Mouse (Mus musculus) stomach, embryonic 14.5 days (tissue): ENCODE data around the gene Tmcc1. TPM values are rescaled to one million over a fixed set of nuclear protein-coding genes. Genes with fewer than 3 reads are reported as not detected.
"Not testable (repeated sequence)": the region's sequence is repeated elsewhere in the genome, so short reads cannot be mapped to it uniquely, and the experiment has no call there.

ENCODE experiments used
- ATAC-seq: fragments of 200-750 bp; cut with Nextera tagmentation; 2 replicates; pipeline ENCODE4 v1.8.0; 2017; ENCODE audit warnings: low read depth, moderate TSS enrichment; ENCODE audit not compliant: insufficient number of reproducible peaks, insufficient read depth, low FRiP score
- H3K27ac ChIP-seq: fragments of 300-500 bp; sonication (generic); 2 replicates; pipeline ENCODE4 v1.5.1; 2014; ENCODE audit warnings: mild to moderate bottlenecking, low read length, moderate library complexity, mixed read lengths
- H3K27me3 ChIP-seq: fragments of 300-500 bp; sonication (generic); 2 replicates; pipeline ENCODE4 v1.6.1; 2014; ENCODE audit warnings: low read length, control low read depth, mixed read lengths; ENCODE audit not compliant: control insufficient read depth, insufficient read depth
- H3K36me3 ChIP-seq: fragments of 300-500 bp; sonication (generic); 2 replicates; pipeline ENCODE4 v1.6.1; 2014; ENCODE audit warnings: mild to moderate bottlenecking, control low read depth, low read length, moderate library complexity, mixed read lengths; ENCODE audit not compliant: control insufficient read depth, insufficient read depth
- H3K4me1 ChIP-seq: fragments of 300-500 bp; sonication (generic); 2 replicates; pipeline ENCODE4 v1.6.1; 2014; ENCODE audit warnings: low read length, control low read depth, mixed read lengths; ENCODE audit not compliant: control insufficient read depth, insufficient read depth
- H3K4me2 ChIP-seq: fragments of 300-500 bp; sonication (generic); replicated peaks from 2 replicates; pipeline ENCODE4 v1.6.1; 2014; ENCODE audit warnings: low read depth, low read length, control low read depth
- H3K4me3 ChIP-seq: fragments of 300-500 bp; sonication (generic); 2 replicates; pipeline ENCODE4 v1.5.1; 2014; ENCODE audit warnings: low read depth, low read length, control low read depth
- H3K9ac ChIP-seq: fragments of 300-500 bp; sonication (generic); replicated peaks from 2 replicates; pipeline ENCODE4 v1.6.1; 2014; ENCODE audit warnings: low read depth, mild to moderate bottlenecking, control low read depth, low read length, moderate library complexity, mixed read lengths
- H3K9me3 ChIP-seq: fragments of 300-500 bp; sonication (generic); 2 replicates; pipeline ENCODE4 v1.6.1; 2016; ENCODE audit warnings: low read depth, low read length, control low read depth; ENCODE audit not compliant: control insufficient read depth
- WGBS: fragments of 180-500 bp; shearing (Covaris S2); extraction: QIAGEN DNeasy Blood & Tissue Kit; methylation state at CpG from one replicate; pipeline ENCODE4 v1.1.7; 2014; 5-methylcytosine and 5-hydroxymethylcytosine counted together
- polyA plus RNA-seq: library from polyadenylated mRNA; unstranded; fragments of >200 nt; fragmentation: Nextera tagmentation; extraction: Ambion mirVana; gene quantifications from 2 replicates; pipeline ENCODE4 v1.2.1, GENCODE M21; 2014

The Tmcc1 gene
- polyA plus RNA-seq, 1 experiment from 2014 or later: 20.5 TPM

GRCm38 (mm10) chr6:116119669-116120068, 73.6 kb downstream of the Tmcc1 start:
- ATAC-seq: no peak
- H3K4me2 ChIP-seq: no peak overlapping the region
- 89% methylated on average over 4 of the region's 4 CpGs for WGBS
- no peak overlapping the region for H3K27ac ChIP-seq
- H3K4me3 ChIP-seq: no peak overlapping the region
- no peaks in the 10 kb centered on the region for H3K4me1 ChIP-seq
- H3K36me3 ChIP-seq: no peaks in the 10 kb centered on the region
- H3K9me3 ChIP-seq: no peaks in the 10 kb centered on the region
- H3K9ac ChIP-seq: no peak overlapping the region
- no peaks in the 10 kb centered on the region for H3K27me3 ChIP-seq

GRCm38 (mm10) chr6:116116634-116117033, 76.7 kb downstream of the Tmcc1 start:
- not testable (repeated sequence) for H3K4me1 ChIP-seq, H3K36me3 ChIP-seq, H3K9ac ChIP-seq, H3K4me2 ChIP-seq, H3K27me3 ChIP-seq, H3K4me3 ChIP-seq, ATAC-seq, H3K27ac ChIP-seq, H3K9me3 ChIP-seq
- WGBS: 87% methylated on average over 6 of the region's 6 CpGs

- Histone ChIP-seq H3K9ac (no peak overlapping the region), H3K4me3 (no peak overlapping the region), H3K9me3 (no peaks in the 10 kb centered on the region), H3K4me2 (no peak overlapping the region), H3K27ac (no peak overlapping the region), H3K36me3 (no peaks in the 10 kb centered on the region), H3K4me1 (peaks cover 6% of the 10 kb centered on the region; the same call in 1 of the 2 replicates), H3K27me3 (no peaks in the 10 kb centered on the region)
- no peak for ATAC-seq
- 80% methylated on average over 4 of the region's 4 CpGs for WGBS
Measured at GRCm38 (mm10) chr6:116110588-116110987, 82.7 kb downstream of the Tmcc1 start.

GRCm38 (mm10) chr6:116107471-116108358, 85.6 kb downstream of the Tmcc1 start:
- 2% methylated on average over 29 of the region's 29 CpGs for WGBS

GRCm38 (mm10) chr6:116106967-116107470, 86.3 kb downstream of the Tmcc1 start:
- H3K4me2 ChIP-seq: peak overlapping the region; percentile 89
- H3K36me3 ChIP-seq: no peaks in the 10 kb centered on the region
- no peaks in the 10 kb centered on the region for H3K9me3 ChIP-seq
- H3K4me3 ChIP-seq: peak overlapping the region; percentile 48
- H3K27me3 ChIP-seq: no peaks in the 10 kb centered on the region
- peaks cover 6% of the 10 kb centered on the region; the same call in 1 of the 2 replicates for H3K4me1 ChIP-seq
- no peak for ATAC-seq
- peak overlapping the region; percentile 43 for H3K9ac ChIP-seq
- H3K27ac ChIP-seq: peak overlapping the region; percentile 71; the same call in 1 of the 2 replicates
- 6% methylated on average over 6 of the region's 6 CpGs for WGBS

More at GRCm38 (mm10) chr6:116107471-116108358, 85.6 kb downstream of the Tmcc1 start:
- Histone ChIP-seq H3K27me3 (no peaks in the 10 kb centered on the region), H3K36me3 (no peaks in the 10 kb centered on the region), H3K9me3 (no peaks in the 10 kb centered on the region), H3K4me2 (peak overlapping the region; percentile 89), H3K9ac (peak overlapping the region; percentile 43), H3K4me1 (peaks cover 6% of the 10 kb centered on the region; the same call in 1 of the 2 replicates), H3K4me3 (peak overlapping the region; percentile 48), H3K27ac (peak overlapping the region; percentile 71; the same call in 1 of the 2 replicates)
- ATAC-seq: peak; percentile 86

- Histone ChIP-seq H3K9me3 (no peaks in the 10 kb centered on the region), H3K4me2 (no peak overlapping the region), H3K4me3 (no peak overlapping the region), H3K36me3 (no peaks in the 10 kb centered on the region), H3K9ac (no peak overlapping the region), H3K27ac (no peak overlapping the region), H3K27me3 (no peaks in the 10 kb centered on the region), H3K4me1 (no peaks in the 10 kb centered on the region)
- WGBS: 88% methylated on average over 2 of the region's 2 CpGs
- no peak for ATAC-seq
Measured at GRCm38 (mm10) chr6:116097579-116097978, 95.7 kb downstream of the Tmcc1 start.

GRCm38 (mm10) chr6:116089402-116089801, 103.9 kb downstream of the Tmcc1 start:
- Histone ChIP-seq H3K27me3 (no peaks in the 10 kb centered on the region), H3K9me3 (no peaks in the 10 kb centered on the region), H3K36me3 (no peaks in the 10 kb centered on the region), H3K4me1 (no peaks in the 10 kb centered on the region), H3K4me3 (no peak overlapping the region), H3K9ac (no peak overlapping the region), H3K4me2 (no peak overlapping the region), H3K27ac (no peak overlapping the region)
- ATAC-seq: no peak

- H3K4me3 ChIP-seq: no peak overlapping the region
- H3K4me2 ChIP-seq: no peak overlapping the region
- no peaks in the 10 kb centered on the region for H3K36me3 ChIP-seq
- 97% methylated on average over 1 of the region's 1 CpGs for WGBS
- no peaks in the 10 kb centered on the region for H3K9me3 ChIP-seq
- no peak for ATAC-seq
- H3K27ac ChIP-seq: no peak overlapping the region
- no peaks in the 10 kb centered on the region for H3K27me3 ChIP-seq
- no peak overlapping the region for H3K9ac ChIP-seq
- H3K4me1 ChIP-seq: no peaks in the 10 kb centered on the region
Measured at GRCm38 (mm10) chr6:116086036-116086435, 107.2 kb downstream of the Tmcc1 start.
